ENCODE assay signal across 8 mouse cellular contexts in the genomic region with DNA sequence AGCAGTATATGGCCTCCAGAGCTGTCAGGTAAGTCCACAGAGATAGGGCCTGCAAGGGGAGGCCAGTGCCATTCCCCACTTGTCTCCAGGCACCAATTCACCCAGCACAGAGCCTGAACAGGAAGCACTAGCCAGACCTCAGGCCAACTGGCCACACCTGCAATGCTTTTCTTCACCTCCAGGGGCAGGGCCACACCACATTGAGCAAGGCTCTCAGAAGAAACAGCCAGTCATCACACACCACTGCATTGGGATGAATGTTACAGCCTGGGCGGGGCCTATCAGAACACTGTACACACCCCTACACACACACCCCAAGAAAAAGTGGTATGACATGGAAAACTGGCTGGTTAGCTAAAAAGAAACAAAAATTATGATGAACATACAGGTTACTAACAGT. TPM values are rescaled to one million over a fixed set of nuclear protein-coding genes. Genes with fewer than 3 reads are reported as not detected.
DNase-seq lines count a peak whose midpoint lies in the region; ATAC-seq and TF ChIP-seq lines count a peak whose summit lies in the region.

No protein-coding gene starts in this region.

- H3K4me1 ChIP-seq in midbrain, postnatal 0 days (ENCODE audit: insufficient read depth, low read length) = no peaks in the 10 kb centered on the region
- no peaks in the 10 kb centered on the region for H3K4me1 ChIP-seq in midbrain, embryonic 16.5 days (ENCODE audit: control insufficient read depth, insufficient read depth, low read length)
- 0 out of 4 replicates have a peak, but pooled peaks cover 0 to 2% of the 10 kb centered on the region in 2 experiments for H3K4me1 ChIP-seq in liver, embryonic 14.5 days (replicated peaks; ENCODE audit: control insufficient read depth in 2 of 2, insufficient read depth in 2 of 2, low read length in 1 of 2)

- no peak overlapping the region for H3K27ac ChIP-seq in midbrain, postnatal 0 days (ENCODE audit: low read depth, low read length)
- H3K27ac ChIP-seq in midbrain, embryonic 16.5 days (ENCODE audit: low read length) = no peak overlapping the region
- no peak overlapping the region for H3K27ac ChIP-seq in liver, embryonic 14.5 days

- no peak overlapping the region for H3K9ac ChIP-seq in midbrain, postnatal 0 days (replicated peaks; ENCODE audit: low read length, poor library complexity, severe bottlenecking)
- no peak overlapping the region for H3K9ac ChIP-seq in midbrain, embryonic 16.5 days (ENCODE audit: low read depth, low read length)
- H3K9ac ChIP-seq in liver, embryonic 14.5 days (replicated peaks) = no peak overlapping the region

- H3K4me2 ChIP-seq in midbrain, postnatal 0 days (ENCODE audit: low read depth, low read length, poor library complexity, severe bottlenecking) = no peak overlapping the region
- H3K4me2 ChIP-seq in midbrain, embryonic 16.5 days (ENCODE audit: low read length) = no peak overlapping the region
- H3K4me2 ChIP-seq in liver, embryonic 14.5 days (ENCODE audit: low read depth) = no peak overlapping the region

- WGBS in midbrain, postnatal 0 days = 78% methylated on average over 1 of the region's 1 CpGs
- WGBS in midbrain, embryonic 16.5 days = 78% methylated on average over 1 of the region's 1 CpGs
- 35% methylated on average over 1 of the region's 1 CpGs for WGBS in liver, embryonic 14.5 days (ENCODE audit: insufficient replicate concordance)

- no peak for TF ChIP-seq EP300 in liver, embryonic 14.5 days (IDR thresholded peaks at IDR 0.05; ENCODE audit: low read depth)

- DNase-seq in cerebellum, postnatal 10 days = peak; percentile 64 to 68
- DNase-seq in cerebellum, adult 11-12 months = no peak
- no peak for DNase-seq in midbrain, postnatal 0 days (ENCODE audit: low spot score)
- DNase-seq in embryo, embryonic 11 days = peak; percentile 47
- peak in 2 of 3 experiments; percentile 17 to 33 for DNase-seq in liver, embryonic 14.5 days (ENCODE audit: low read depth in 3 of 3, low spot score in 3 of 3)
- DNase-seq in splenic B cell, adult 2 months (ENCODE audit: low read depth, low spot score) = peak; percentile 61
- DNase-seq in frontal cortex, postnatal 10 days (ENCODE audit: low spot score in 2 of 2) = no peak

- no peak for ATAC-seq in midbrain, postnatal 0 days (ENCODE audit: low FRiP score)
- ATAC-seq in midbrain, embryonic 16.5 days = no peak
- ATAC-seq in liver, embryonic 14.5 days (ENCODE audit: insufficient read depth) = peak; percentile 35; the same call in 1 of the 2 replicates

- H3K4me3 ChIP-seq in midbrain, postnatal 0 days (ENCODE audit: low read depth, low read length) = no peak overlapping the region
- H3K4me3 ChIP-seq in midbrain, embryonic 16.5 days (ENCODE audit: low read depth, low read length) = no peak overlapping the region
- no peak overlapping the region for H3K4me3 ChIP-seq in liver, embryonic 14.5 days (ENCODE audit: insufficient read depth in 1 of 2, low read depth in 2 of 2, low read length in 2 of 2)

- TF ChIP-seq CTCF in midbrain, postnatal 0 days (IDR thresholded peaks at IDR 0.05) = peak; percentile 57
- peak; percentile 89 for TF ChIP-seq CTCF in liver, embryonic 14.5 days (IDR thresholded peaks at IDR 0.05; ENCODE audit: low read depth)

- peaks cover 12% of the 10 kb centered on the region; the same call in 1 of the 2 replicates for H3K36me3 ChIP-seq in midbrain, postnatal 0 days (ENCODE audit: insufficient read depth, low read length)
- H3K36me3 ChIP-seq in midbrain, embryonic 16.5 days (ENCODE audit: control insufficient read depth, insufficient read depth, low read length) = 0 out of 2 replicates have a peak, but pooled peaks cover 9% of the 10 kb centered on the region
- H3K36me3 ChIP-seq in liver, embryonic 14.5 days (replicated peaks; ENCODE audit: control insufficient read depth, insufficient read depth, low read depth) = no peaks in the 10 kb centered on the region
- no peaks in the 10 kb centered on the region for H3K36me3 ChIP-seq in splenic B cell, adult 2 months (ENCODE audit: control insufficient read depth, insufficient read depth, low read length, poor library complexity, severe bottlenecking)

- H3K27me3 ChIP-seq in midbrain, postnatal 0 days (ENCODE audit: insufficient read depth, low read length) = no peaks in the 10 kb centered on the region
- no peaks in the 10 kb centered on the region for H3K27me3 ChIP-seq in midbrain, embryonic 16.5 days (ENCODE audit: control insufficient read depth, insufficient read depth, low read depth, low read length)
- H3K27me3 ChIP-seq in liver, embryonic 14.5 days (ENCODE audit: control insufficient read depth, insufficient read depth, low read length) = no peaks in the 10 kb centered on the region
- H3K27me3 ChIP-seq in splenic B cell, adult 2 months (ENCODE audit: control insufficient read depth, insufficient read depth, low read length, poor library complexity, severe bottlenecking) = no peaks in the 10 kb centered on the region

- H3K9me3 ChIP-seq in midbrain, postnatal 0 days (ENCODE audit: low read length) = no peaks in the 10 kb centered on the region
- H3K9me3 ChIP-seq in midbrain, embryonic 16.5 days (replicated peaks; ENCODE audit: control insufficient read depth, low read length, poor library complexity, severe bottlenecking) = no peaks in the 10 kb centered on the region
- no peaks in the 10 kb centered on the region for H3K9me3 ChIP-seq in liver, embryonic 14.5 days (ENCODE audit: control insufficient read depth, low read length)

RNA-seq across cellular contexts. Expression of gene Ralgps1, which starts 42.3 kb away (rescaled TPM):
- 74.6 and 88.7 TPM in 2 replicates for total RNA-seq in midbrain, postnatal 0 days (2014; rRNA removed)
- polyA plus RNA-seq in midbrain, postnatal 0 days (2015; fragmentation: Nextera tagmentation; extraction: Ambion mirVana) = 26.2 and 26.4 TPM in 2 replicates
- 48.4 and 54.3 TPM in 2 replicates for polyA plus RNA-seq in midbrain, embryonic 16.5 days (2015; fragmentation: Nextera tagmentation; extraction: Ambion mirVana)
- polyA plus RNA-seq in liver, embryonic 14.5 days (2012; rRNA removed) = 0.71 and 0.86 TPM in 2 replicates
- polyA plus RNA-seq in liver, embryonic 14.5 days (2014; fragmentation: Nextera tagmentation; extraction: Ambion mirVana) = 0.58 and 0.67 TPM in 2 replicates

Comparison
In these comparisons a context has a peak if more than half of its experiments do, and no peak if none do; other contexts are left out.
1. DNase-seq: peak in cerebellum, postnatal 10 days (2 of 2), embryo, embryonic 11 days (single experiment), liver, embryonic 14.5 days (2 of 3) and splenic B cell, adult 2 months (single experiment); none in cerebellum, adult 11-12 months (single experiment), midbrain, postnatal 0 days (single experiment) and frontal cortex, postnatal 10 days (0 of 2).
2. RNA of gene Ralgps1, which starts 42.3 kb away (polyA plus RNA-seq): 48.4 to 54.3 TPM in midbrain, embryonic 16.5 days and 26.2 to 26.4 TPM in midbrain, postnatal 0 days; 0.58 to 0.86 TPM in liver, embryonic 14.5 days; every median in the first group is over 10 times any median in the second.